Mouse (Mus musculus): ENCODE measurements around the gene Slc22a17. TPM values are rescaled to one million over a fixed set of nuclear protein-coding genes. Genes with fewer than 3 reads are reported as not detected.

The Slc22a17 gene
- polyA plus RNA-seq (2012; rRNA removed; ENCODE audit: low replicate concordance), result 16.9 and 36.0 TPM in 2 replicates

GRCm38 (mm10) chr14:54912886-54913285 is at the start of gene Slc22a17:
Gene Slc22a17 (minus strand): TSS chr14:54913132.

GRCm38 (mm10) chr14:54935904-54936830 is 23.2 kb upstream of the Slc22a17 start, which contains the start of gene Cmtm5:
Gene Cmtm5 (plus strand): TSS chr14:54936261.

GRCm38 (mm10) chr14:54932645-54933150 is 19.8 kb upstream of the Slc22a17 start, which contains the start of gene Il25:
Gene Il25 (plus strand): TSS chr14:54932695.

GRCm38 (mm10) chr14:54925349-54926342 is 12.7 kb upstream of the Slc22a17 start, which contains the start of gene Efs:
Gene Efs (minus strand): TSS chr14:54926126.

GRCm38 (mm10) chr14:54892200-54892599 is 20.7 kb downstream of the Slc22a17 start, which contains the start of gene Pabpn1:
Gene Pabpn1 (plus strand): TSS chr14:54892500.

GRCm38 (mm10) chr14:54883154-54884021 is 29.5 kb downstream of the Slc22a17 start, which contains the start of the genes Bcl2l2 and Gm20521:
Gene Bcl2l2 (plus strand): TSS chr14:54883377.
Gene Gm20521 (plus strand): TSS chr14:54883441.

GRCm38 (mm10) chr14:54877048-54877715 is 35.8 kb downstream of the Slc22a17 start, which contains the start of gene Ppp1r3e:
Gene Ppp1r3e (minus strand): TSS chr14:54877550.

GRCm38 (mm10) chr14:54870861-54871260 is 42.1 kb downstream of the Slc22a17 start, which contains the start of gene Homez:
Gene Homez (minus strand): TSS chr14:54870961.

Other genes with a start within 250 kb of the Slc22a17 start
- 25.6 and 33.7 TPM in 2 replicates for gene 1700123O20Rik, start 226.9 kb downstream of the Slc22a17 start, polyA plus RNA-seq (2012; rRNA removed; ENCODE audit: low replicate concordance)
- gene Acin1, start 226.2 kb downstream of the Slc22a17 start, polyA plus RNA-seq (2012; rRNA removed; ENCODE audit: low replicate concordance), result 48.2 and 68.8 TPM in 2 replicates
- 0.04 and 0.23 TPM in 2 replicates for gene Gm29776, start 214.3 kb downstream of the Slc22a17 start, polyA plus RNA-seq (2012; rRNA removed; ENCODE audit: low replicate concordance)
- 2.4 and 8.7 TPM in 2 replicates for gene Cebpe, start 201.0 kb downstream of the Slc22a17 start, polyA plus RNA-seq (2012; rRNA removed; ENCODE audit: low replicate concordance)
- gene Slc7a8, start 131.2 kb downstream of the Slc22a17 start, polyA plus RNA-seq (2012; rRNA removed; ENCODE audit: low replicate concordance), result 45.5 and 192 TPM in 2 replicates
- not detected in 2 replicates for gene Rnf212b, start 99.0 kb downstream of the Slc22a17 start, polyA plus RNA-seq (2012; rRNA removed; ENCODE audit: low replicate concordance)
- 1.5 and 2.0 TPM in 2 replicates for gene Homez, start 42.2 kb downstream of the Slc22a17 start, polyA plus RNA-seq (2012; rRNA removed; ENCODE audit: low replicate concordance)
- gene Ppp1r3e, start 35.6 kb downstream of the Slc22a17 start, polyA plus RNA-seq (2012; rRNA removed; ENCODE audit: low replicate concordance), result 15.5 and 18.2 TPM in 2 replicates
- 31.3 and 48.5 TPM in 2 replicates for gene Bcl2l2, start 29.8 kb downstream of the Slc22a17 start, polyA plus RNA-seq (2012; rRNA removed; ENCODE audit: low replicate concordance)
- 10.4 and 10.8 TPM in 2 replicates for gene Gm20521, start 29.7 kb downstream of the Slc22a17 start, polyA plus RNA-seq (2012; rRNA removed; ENCODE audit: low replicate concordance)
- 34.7 and 37.9 TPM in 2 replicates for gene Pabpn1, start 20.6 kb downstream of the Slc22a17 start, polyA plus RNA-seq (2012; rRNA removed; ENCODE audit: low replicate concordance)
- gene Efs, start 13.0 kb upstream of the Slc22a17 start, polyA plus RNA-seq (2012; rRNA removed; ENCODE audit: low replicate concordance), result 4.4 and 8.0 TPM in 2 replicates
- gene Il25, start 19.6 kb upstream of the Slc22a17 start, polyA plus RNA-seq (2012; rRNA removed; ENCODE audit: low replicate concordance), result 0.92 TPM in 1 of 2 replicates, not detected in the other
- 0.79 and 1.8 TPM in 2 replicates for gene Cmtm5, start 23.1 kb upstream of the Slc22a17 start, polyA plus RNA-seq (2012; rRNA removed; ENCODE audit: low replicate concordance)
- gene Myh6, start 53.8 kb upstream of the Slc22a17 start, polyA plus RNA-seq (2012; rRNA removed; ENCODE audit: low replicate concordance), result 0.64 TPM in 1 of 2 replicates, not detected in the other
- gene Gm17428, start 63.8 kb upstream of the Slc22a17 start, polyA plus RNA-seq (2012; rRNA removed; ENCODE audit: low replicate concordance), result not detected in 2 replicates
- 0.02 and 0.13 TPM in 2 replicates for gene Myh7, start 81.5 kb upstream of the Slc22a17 start, polyA plus RNA-seq (2012; rRNA removed; ENCODE audit: low replicate concordance)
- 3.6 and 3.8 TPM in 2 replicates for gene Ngdn, start 102.3 kb upstream of the Slc22a17 start, polyA plus RNA-seq (2012; rRNA removed; ENCODE audit: low replicate concordance)
- gene Zfhx2, start 179.2 kb upstream of the Slc22a17 start, polyA plus RNA-seq (2012; rRNA removed; ENCODE audit: low replicate concordance), result 1.5 and 2.4 TPM in 2 replicates
- 4.0 and 4.6 TPM in 2 replicates for gene Thtpa, start 181.7 kb upstream of the Slc22a17 start, polyA plus RNA-seq (2012; rRNA removed; ENCODE audit: low replicate concordance)
- gene Ap1g2, start 193.5 kb upstream of the Slc22a17 start, polyA plus RNA-seq (2012; rRNA removed; ENCODE audit: low replicate concordance), result 83.8 and 83.9 TPM in 2 replicates
- 0.69 and 0.84 TPM in 2 replicates for gene Jph4, start 203.8 kb upstream of the Slc22a17 start, polyA plus RNA-seq (2012; rRNA removed; ENCODE audit: low replicate concordance)